ENCODE assay signal across 8 mouse cellular contexts in the genomic region with DNA sequence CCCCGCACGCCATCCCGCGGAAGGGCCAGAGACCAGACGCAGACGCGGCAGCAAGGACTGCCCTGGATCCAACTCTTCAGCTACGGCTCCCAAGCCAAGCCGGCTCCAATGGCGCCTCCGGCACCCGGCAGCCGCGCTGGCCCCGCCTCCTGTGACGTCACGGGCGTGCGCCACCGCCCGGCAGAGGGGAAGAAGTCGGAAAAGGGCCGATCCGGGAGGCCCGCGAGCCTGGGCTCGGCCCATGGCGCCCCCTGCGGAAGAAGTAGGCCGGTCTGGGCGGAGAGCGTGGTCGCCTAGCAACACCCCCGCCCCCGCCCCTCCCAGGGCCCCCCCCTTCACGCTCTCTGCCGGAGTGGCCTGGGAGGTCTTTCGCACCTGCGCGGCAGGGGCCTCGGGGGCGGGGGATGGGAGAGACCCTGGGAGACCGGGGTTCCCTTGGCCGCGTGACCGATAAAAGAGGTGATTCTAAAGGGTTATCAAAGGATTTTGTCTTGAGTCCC. TPM values are rescaled to one million over a fixed set of nuclear protein-coding genes. Genes with fewer than 3 reads are reported as not detected.
DNase-seq lines count a peak whose midpoint lies in the region; ATAC-seq and TF ChIP-seq lines count a peak whose summit lies in the region.

A gene (minus strand): TSS at position 194 of the 500 bp plus-strand sequence.

- peak; percentile 90 for DNase-seq in c-Kit-negative CD71-positive TER-119-positive erythroid progenitor cells, embryonic 14.5 days (ENCODE audit: low read depth, low spot score)
- DNase-seq in forebrain, embryonic 10.5 days (ENCODE audit: extremely low spot score, low spot score), result peak; percentile 96
- DNase-seq in kidney, postnatal 25 days, result peak; percentile 97 to 98
- DNase-seq in liver, embryonic 14.5 days (ENCODE audit: low read depth in 3 of 3, low spot score in 3 of 3), result peak; percentile 85 to 89 (median 86)
- DNase-seq in neural tube, embryonic 11.5 days (ENCODE audit: low spot score), result peak; percentile 99
- DNase-seq in stomach, postnatal 0 days (ENCODE audit: low spot score), result peak; percentile 98

- no peak for TF ChIP-seq EP300 in liver, embryonic 14.5 days (IDR thresholded peaks at IDR 0.05; ENCODE audit: low read depth)
- TF ChIP-seq EP300 in stomach, postnatal 0 days (optimal IDR thresholded peaks at IDR 0.05), result no peak

- peak within 1 kb of the TSS; percentile 93 for H3K4me3 ChIP-seq in forebrain, embryonic 10.5 days
- H3K4me3 ChIP-seq in heart, embryonic 15.5 days, result peak within 1 kb of the TSS; percentile 72
- H3K4me3 ChIP-seq in liver, embryonic 14.5 days (ENCODE audit: insufficient read depth in 1 of 2, low read depth in 2 of 2, low read length in 2 of 2), result peak within 1 kb of the TSS; percentile 69 to 81
- peak within 1 kb of the TSS; percentile 82 for H3K4me3 ChIP-seq in neural tube, embryonic 11.5 days (ENCODE audit: low read depth, low read length)
- peak within 1 kb of the TSS; percentile 94 for H3K4me3 ChIP-seq in stomach, postnatal 0 days (ENCODE audit: low read depth, low read length)

- 0 out of 2 replicates have a peak, but pooled peaks cover 10% of the 10 kb centered on the region for H3K27me3 ChIP-seq in forebrain, embryonic 10.5 days (ENCODE audit: poor library complexity, severe bottlenecking)
- H3K27me3 ChIP-seq in heart, embryonic 15.5 days, result no peaks in the 10 kb centered on the region
- H3K27me3 ChIP-seq in liver, embryonic 14.5 days (ENCODE audit: control insufficient read depth, insufficient read depth, low read length), result no peaks in the 10 kb centered on the region; the same call in 1 of the 2 replicates
- H3K27me3 ChIP-seq in neural tube, embryonic 11.5 days (ENCODE audit: control insufficient read depth, insufficient read depth, low read length), result no peaks in the 10 kb centered on the region
- no peaks in the 10 kb centered on the region for H3K27me3 ChIP-seq in stomach, postnatal 0 days (ENCODE audit: control insufficient read depth, insufficient read depth, low read length)

- ATAC-seq in CD4-positive, CD25-positive, alpha-beta regulatory T cell, adult 4 months, result peak; percentile 95
- peak; percentile 99 for ATAC-seq in heart, embryonic 15.5 days (replicated peaks; ENCODE audit: insufficient number of reproducible peaks, insufficient read depth, low FRiP score, low read depth)
- ATAC-seq in liver, embryonic 14.5 days (ENCODE audit: insufficient read depth), result peak; percentile 95
- peak; percentile 97 for ATAC-seq in neural tube, embryonic 11.5 days (ENCODE audit: insufficient read depth, low FRiP score, low TSS enrichment)
- peak; percentile 99 for ATAC-seq in stomach, postnatal 0 days (ENCODE audit: low FRiP score, low TSS enrichment)

- peak within 1 kb of the TSS; percentile 85 for H3K9ac ChIP-seq in heart, embryonic 15.5 days
- peak within 1 kb of the TSS; percentile 75 for H3K9ac ChIP-seq in liver, embryonic 14.5 days (replicated peaks)
- H3K9ac ChIP-seq in neural tube, embryonic 11.5 days (ENCODE audit: low read length), result peak within 1 kb of the TSS; percentile 82
- H3K9ac ChIP-seq in stomach, postnatal 0 days (ENCODE audit: low read length), result peak within 1 kb of the TSS; percentile 92

- H3K27ac ChIP-seq in forebrain, embryonic 10.5 days, result peak within 1 kb of the TSS; percentile 92
- peak within 1 kb of the TSS; percentile 90 for H3K27ac ChIP-seq in heart, embryonic 15.5 days
- peak within 1 kb of the TSS; percentile 31 for H3K27ac ChIP-seq in liver, embryonic 14.5 days
- H3K27ac ChIP-seq in neural tube, embryonic 11.5 days (ENCODE audit: low read depth, low read length), result peak within 1 kb of the TSS; percentile 77
- H3K27ac ChIP-seq in stomach, postnatal 0 days (replicated peaks), result peak within 1 kb of the TSS; percentile 93

- peak within 1 kb of the TSS; percentile 86 for H3K4me2 ChIP-seq in heart, embryonic 15.5 days
- H3K4me2 ChIP-seq in liver, embryonic 14.5 days (ENCODE audit: low read depth), result peak within 1 kb of the TSS; percentile 88
- H3K4me2 ChIP-seq in neural tube, embryonic 11.5 days (ENCODE audit: low read depth), result peak within 1 kb of the TSS; percentile 77
- H3K4me2 ChIP-seq in stomach, postnatal 0 days (replicated peaks; ENCODE audit: low read depth), result peak within 1 kb of the TSS; percentile 95

- peak; percentile 62 for TF ChIP-seq CTCF in liver, embryonic 14.5 days (IDR thresholded peaks at IDR 0.05; ENCODE audit: low read depth)
- peak; percentile 76 for TF ChIP-seq CTCF in stomach, postnatal 0 days (IDR thresholded peaks at IDR 0.05; ENCODE audit: low read depth)

- peaks cover 20% of the 10 kb centered on the region for H3K4me1 ChIP-seq in forebrain, embryonic 10.5 days
- H3K4me1 ChIP-seq in heart, embryonic 15.5 days (replicated peaks), result peaks cover 13% of the 10 kb centered on the region
- peaks cover 0 to 11% of the 10 kb centered on the region in 2 experiments; a peak in 3 of 4 replicates for H3K4me1 ChIP-seq in liver, embryonic 14.5 days (replicated peaks; ENCODE audit: control insufficient read depth in 2 of 2, insufficient read depth in 2 of 2, low read length in 1 of 2)
- peaks cover 6% of the 10 kb centered on the region for H3K4me1 ChIP-seq in neural tube, embryonic 11.5 days (ENCODE audit: control insufficient read depth, insufficient read depth, low read length)
- no peaks in the 10 kb centered on the region for H3K4me1 ChIP-seq in stomach, postnatal 0 days (replicated peaks; ENCODE audit: control insufficient read depth, insufficient read depth)

- H3K36me3 ChIP-seq in forebrain, embryonic 10.5 days (replicated peaks), result peaks cover 10% of the 10 kb centered on the region
- H3K36me3 ChIP-seq in heart, embryonic 15.5 days, result no peaks in the 10 kb centered on the region
- H3K36me3 ChIP-seq in liver, embryonic 14.5 days (replicated peaks; ENCODE audit: control insufficient read depth, insufficient read depth, low read depth), result no peaks in the 10 kb centered on the region
- no peaks in the 10 kb centered on the region for H3K36me3 ChIP-seq in neural tube, embryonic 11.5 days (ENCODE audit: control insufficient read depth, insufficient read depth, low read length)
- H3K36me3 ChIP-seq in stomach, postnatal 0 days (ENCODE audit: control insufficient read depth, insufficient read depth, low read length), result no peaks in the 10 kb centered on the region

- WGBS in forebrain, embryonic 10.5 days, result under 1% methylated on average over 46 of the region's 46 CpGs
- 0% methylated on average over 42 of the region's 46 CpGs for WGBS in heart, embryonic 15.5 days
- under 1% methylated on average over 40 of the region's 46 CpGs for WGBS in liver, embryonic 14.5 days (ENCODE audit: insufficient replicate concordance)
- WGBS in neural tube, embryonic 11.5 days, result under 1% methylated on average over 46 of the region's 46 CpGs
- under 1% methylated on average over 35 of the region's 46 CpGs for WGBS in stomach, postnatal 0 days

- H3K9me3 ChIP-seq in forebrain, embryonic 10.5 days, result no peaks in the 10 kb centered on the region
- H3K9me3 ChIP-seq in heart, embryonic 15.5 days (replicated peaks), result no peaks in the 10 kb centered on the region
- no peaks in the 10 kb centered on the region for H3K9me3 ChIP-seq in liver, embryonic 14.5 days (ENCODE audit: control insufficient read depth, low read length)
- no peaks in the 10 kb centered on the region for H3K9me3 ChIP-seq in neural tube, embryonic 11.5 days (ENCODE audit: control insufficient read depth, low read length)
- no peaks in the 10 kb centered on the region for H3K9me3 ChIP-seq in stomach, postnatal 0 days (ENCODE audit: control insufficient read depth, low read length)

RNA-seq across cellular contexts. Expression of the gene that starts here (rescaled TPM):
- 10 to 100 TPM in 1 of 2 experiments, 1 to 10 TPM in 1; 8.3 to 14.4 TPM for polyA plus RNA-seq in CD4-positive, CD25-positive, alpha-beta regulatory T cell, adult 4 months (2017; shearing (Covaris generic))
- 61.4 and 63.2 TPM in 2 replicates for polyA plus RNA-seq in forebrain, embryonic 10.5 days (2016; fragmentation: Nextera tagmentation; extraction: Ambion mirVana)
- 42.5 and 48.7 TPM in 2 replicates for polyA plus RNA-seq in heart, embryonic 15.5 days (2015; fragmentation: Nextera tagmentation; extraction: Ambion mirVana)
- 11.1 and 15.6 TPM in 2 replicates for polyA plus RNA-seq in liver, embryonic 14.5 days (2012; rRNA removed)
- polyA plus RNA-seq in liver, embryonic 14.5 days (2014; fragmentation: Nextera tagmentation; extraction: Ambion mirVana), result 24.5 and 25.5 TPM in 2 replicates
- 92.1 and 93.3 TPM in 2 replicates for polyA plus RNA-seq in neural tube, embryonic 11.5 days (2014; fragmentation: Nextera tagmentation; extraction: Ambion mirVana)
- 42.3 and 46.6 TPM in 2 replicates for polyA plus RNA-seq in stomach, postnatal 0 days (2015; fragmentation: Nextera tagmentation; extraction: Ambion mirVana)

Comparison
In these comparisons a context has a peak if more than half of its experiments do, and no peak if none do; other contexts are left out.
1. Peak in every context shown above with its lines: DNase-seq, ATAC-seq, H3K4me3 ChIP-seq and H3K27ac ChIP-seq.
2. H3K27ac ChIP-seq: peak in every context shown above with its lines; median percentile 93 in stomach, postnatal 0 days; 92 in forebrain, embryonic 10.5 days; 90 in heart, embryonic 15.5 days; 77 in neural tube, embryonic 11.5 days; 31 in liver, embryonic 14.5 days.